Mouse (Mus musculus): ENCODE measurements around the gene Clcn7. TPM values are rescaled to one million over a fixed set of nuclear protein-coding genes. Genes with fewer than 3 reads are reported as not detected.

The Clcn7 gene
- total RNA-seq, 2 experiments from 2014 or later, result 16.2 to 19.2 TPM

GRCm38 (mm10) chr17:25138803-25139202 is 5.6 kb downstream of the Clcn7 start:
- intact Hi-C loops (cut with DNase I), result no loop called here
- TF ChIP-seq CTCF (IDR thresholded peaks at IDR 0.05), result no peak
- DNase-seq, result no peak

GRCm38 (mm10) chr17:25139960-25140359 is 6.8 kb downstream of the Clcn7 start:
- intact Hi-C loops (cut with DNase I), result no loop called here
- no peak for DNase-seq
- no peak overlapping the region for H3K27ac ChIP-seq
- no peak overlapping the region for H3K4me3 ChIP-seq
- TF ChIP-seq CTCF (IDR thresholded peaks at IDR 0.05), result peak; percentile 35; the same call in 1 of the 2 replicates

More at GRCm38 (mm10) chr17:25138803-25139202, 5.6 kb downstream of the Clcn7 start:
- no peak overlapping the region for H3K4me3 ChIP-seq
- no peak overlapping the region for H3K27ac ChIP-seq

DNA sequence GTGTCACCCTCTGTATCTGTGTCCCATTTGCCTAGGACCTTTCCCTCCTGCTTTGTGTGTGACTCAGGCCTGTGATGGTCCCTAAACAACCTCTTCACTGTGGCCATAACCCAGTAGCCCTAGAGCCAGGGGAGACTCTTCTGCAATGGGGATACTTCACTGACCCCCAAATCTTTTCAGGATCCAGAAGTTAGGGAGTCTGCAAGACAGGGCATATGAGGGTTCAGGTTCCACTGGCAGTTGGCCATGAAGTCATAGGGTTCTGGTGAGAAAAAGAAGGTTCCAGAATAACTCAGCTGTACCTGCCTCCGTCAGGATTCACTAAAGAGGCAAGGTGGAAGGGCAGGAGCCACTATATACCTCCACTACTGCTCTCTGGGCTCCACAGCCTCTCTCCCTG is 29.0 kb downstream of the Clcn7 start, which contains the start of gene Ccdc154:
Gene Ccdc154, plus strand, starts transcription at position 301 of the 400 bp plus-strand sequence.
- H3K4me3 ChIP-seq, result no peak within 1 kb of the TSS
- no peak for TF ChIP-seq CTCF (IDR thresholded peaks at IDR 0.05)

DNA sequence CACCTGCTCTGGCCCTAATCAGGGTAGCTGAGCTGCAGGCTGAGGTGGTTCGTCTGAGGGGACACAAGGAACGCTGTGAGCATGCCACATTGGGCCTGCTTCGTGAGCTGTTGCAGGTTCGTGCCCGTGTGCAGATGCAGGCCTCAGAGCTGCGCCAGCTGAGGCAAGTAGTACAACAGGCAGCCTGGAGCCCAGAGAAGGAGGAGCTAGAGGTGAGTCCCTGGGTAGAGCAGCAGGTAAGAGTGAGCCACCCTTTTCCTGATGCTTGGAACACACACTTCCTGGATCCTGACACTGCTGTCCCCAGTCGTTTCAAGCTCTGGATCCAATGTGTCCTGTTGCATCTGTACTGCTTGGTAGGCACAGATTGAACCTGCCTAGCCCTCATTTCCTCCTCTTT is 30.2 kb downstream of the Clcn7 start:
- Histone ChIP-seq H3K4me3 (no peak overlapping the region), H3K27ac (no peak overlapping the region)
- intact Hi-C loops (cut with DNase I), result no loop called here
- DNase-seq, result no peak
- no peak for TF ChIP-seq CTCF (IDR thresholded peaks at IDR 0.05)

More for the DNA sequence above, 29.0 kb downstream of the Clcn7 start, which contains the start of gene Ccdc154:
- no peak for DNase-seq
- intact Hi-C loops (cut with DNase I), result no loop called here
- H3K27ac ChIP-seq, result no peak within 1 kb of the TSS

DNA sequence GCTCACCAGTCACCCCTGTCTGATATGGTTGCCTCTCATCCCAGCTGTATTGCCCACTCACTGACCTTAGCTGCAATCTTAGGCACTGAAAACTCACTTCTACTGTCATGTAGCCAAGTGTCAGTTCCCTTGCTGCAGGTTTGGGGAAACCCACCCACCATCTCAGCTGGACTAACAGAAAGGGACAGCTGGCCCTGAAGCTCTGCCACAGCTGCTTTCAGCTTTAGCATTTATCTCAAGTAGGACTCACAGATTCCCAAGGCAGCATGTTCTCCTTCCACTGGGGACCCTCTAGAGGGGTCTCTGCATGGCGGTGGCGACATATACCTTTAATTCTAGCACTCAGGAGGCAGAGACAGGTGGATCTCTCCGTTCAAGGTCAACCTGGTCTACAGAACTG is 31.6 kb downstream of the Clcn7 start:
- DNase-seq, result no peak
- no peak overlapping the region for H3K27ac ChIP-seq
- no peak overlapping the region for H3K4me3 ChIP-seq
- no peak for TF ChIP-seq CTCF (IDR thresholded peaks at IDR 0.05)
- intact Hi-C loops (cut with DNase I), result no loop called here

GRCm38 (mm10) chr17:25165970-25166671 is 32.9 kb downstream of the Clcn7 start:
- H3K4me3 ChIP-seq, result no peak overlapping the region
- intact Hi-C loops (cut with DNase I), result no loop called here
- no peak for DNase-seq
- H3K27ac ChIP-seq, result peak overlapping the region; percentile 56; the same call in 1 of the 2 replicates
- no peak for TF ChIP-seq CTCF (IDR thresholded peaks at IDR 0.05)

DNA sequence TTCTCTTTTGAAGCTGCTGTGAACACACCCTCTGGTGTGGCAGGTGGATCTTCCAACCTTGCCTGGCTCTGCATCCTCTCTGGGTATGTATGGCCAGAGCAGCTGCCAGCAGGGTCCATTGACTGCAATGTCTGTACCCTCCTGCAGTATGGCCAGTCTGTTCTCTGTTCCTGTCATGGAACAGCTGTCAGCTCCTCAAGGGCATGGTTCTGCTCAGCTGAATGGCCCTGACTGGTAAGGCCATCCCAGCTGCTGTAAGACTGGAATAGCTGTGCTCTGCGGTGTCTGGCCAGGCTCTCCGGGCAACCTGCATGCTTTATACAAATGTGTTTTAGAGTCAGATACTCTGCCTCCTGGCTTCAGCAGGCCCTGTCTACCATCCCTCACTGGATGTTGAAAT is 36.5 kb downstream of the Clcn7 start:
- intact Hi-C loops (cut with DNase I), result no loop called here
- TF ChIP-seq CTCF (IDR thresholded peaks at IDR 0.05), result no peak
- no peak for DNase-seq
- no peak overlapping the region for H3K27ac ChIP-seq
- no peak overlapping the region for H3K4me3 ChIP-seq

GRCm38 (mm10) chr17:25172558-25172957 is 39.4 kb downstream of the Clcn7 start:
- Histone ChIP-seq H3K4me3 (no peak overlapping the region), H3K27ac (no peak overlapping the region)
- TF ChIP-seq CTCF (IDR thresholded peaks at IDR 0.05), result no peak
- DNase-seq, result no peak
- intact Hi-C loops (cut with DNase I), result no loop called here

GRCm38 (mm10) chr17:25175411-25175810 is 42.2 kb downstream of the Clcn7 start, which contains the start of gene Gm38655:
Gene Gm38655 (minus strand): TSS chr17:25175471.
- Histone ChIP-seq H3K4me3 (no peak within 1 kb of the TSS), H3K27ac (no peak within 1 kb of the TSS)
- no peak for TF ChIP-seq CTCF (IDR thresholded peaks at IDR 0.05)
- intact Hi-C loops (cut with DNase I), result no loop called here
- DNase-seq, result no peak

DNA sequence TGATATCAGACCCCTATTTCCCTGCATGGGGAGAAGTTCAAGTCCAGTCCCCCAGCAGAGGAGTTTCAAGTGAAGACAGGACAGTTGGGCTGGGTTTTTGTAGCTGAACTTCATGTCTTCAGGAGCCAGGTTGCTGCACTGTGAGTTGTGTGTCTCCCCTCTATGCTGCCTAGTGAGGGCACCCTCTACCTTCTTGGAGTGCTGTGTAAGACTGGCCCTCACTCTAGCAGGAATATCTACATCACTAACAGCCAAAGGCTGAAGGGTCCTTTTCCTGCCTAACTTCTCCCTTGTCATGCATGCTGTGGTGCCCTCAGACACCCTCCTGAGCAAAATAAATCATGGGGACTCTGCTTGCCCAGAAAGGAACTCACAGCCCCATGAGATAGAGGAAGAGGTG is 50.0 kb downstream of the Clcn7 start:
- no peak for DNase-seq
- TF ChIP-seq CTCF (IDR thresholded peaks at IDR 0.05), result no peak
- Histone ChIP-seq H3K4me3 (peak overlapping the region; percentile 83), H3K27ac (peak overlapping the region; percentile 96)
- intact Hi-C loops (cut with DNase I), result loop anchor here (5.0 kb wide), 1 partner anchor 66 kb away; the partner anchor contains the start of gene Telo2

DNA sequence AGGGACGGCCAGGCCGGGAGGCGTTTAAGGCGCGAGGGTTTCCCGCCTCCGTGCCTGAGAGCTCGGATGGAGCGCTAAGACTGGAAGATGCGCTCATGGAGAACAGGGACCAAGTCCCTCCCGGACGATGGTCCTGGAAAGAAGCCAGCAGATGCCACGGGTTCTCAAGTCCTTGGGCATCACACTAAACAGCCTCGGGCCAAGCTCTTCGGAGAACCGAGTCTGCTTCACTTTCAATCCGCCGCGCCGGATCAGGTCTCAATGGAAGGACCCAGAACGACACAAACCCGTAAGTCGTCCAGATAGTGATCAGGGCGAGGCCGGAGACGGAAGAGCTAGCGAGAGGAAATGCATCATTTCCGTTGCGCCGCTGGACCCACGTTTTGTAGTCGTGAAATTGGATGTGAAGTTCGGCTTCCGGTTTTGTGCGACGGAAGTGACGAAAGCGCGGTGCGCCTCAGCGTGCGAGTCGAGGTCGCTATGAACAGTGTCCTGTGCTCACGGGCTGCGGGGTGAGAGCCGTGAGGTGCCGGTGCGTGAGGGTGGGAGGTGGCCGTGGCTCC is 51.0 kb downstream of the Clcn7 start, which contains the start of gene BC003965:
Gene BC003965, plus strand, starts transcription at position 426 of the 563 bp plus-strand sequence.
- TF ChIP-seq CTCF (IDR thresholded peaks at IDR 0.05), result no peak
- peak within 1 kb of the TSS; percentile 83 for H3K4me3 ChIP-seq

GRCm38 (mm10) chr17:25184961-25185360 is 51.8 kb downstream of the Clcn7 start:
- DNase-seq, result no peak
- peak overlapping the region; percentile 96 for H3K27ac ChIP-seq
- H3K4me3 ChIP-seq, result peak overlapping the region; percentile 83
- intact Hi-C loops (cut with DNase I), result loop anchor here (2.0 to 5.0 kb wide), 3 partner anchors 52 to 87 kb away; partner anchors contain the start of genes Clcn7, Telo2 and Ube2i
- no peak for TF ChIP-seq CTCF (IDR thresholded peaks at IDR 0.05)

More for the DNA sequence above, 51.0 kb downstream of the Clcn7 start, which contains the start of gene BC003965:
- intact Hi-C loops (cut with DNase I), result loop anchor here (2.0 to 5.0 kb wide), 2 partner anchors 51 to 67 kb away; partner anchors contain the start of genes Clcn7 and Telo2
- DNase-seq, result peak; percentile 97
- H3K27ac ChIP-seq, result peak within 1 kb of the TSS; percentile 96

- intact Hi-C loops (cut with DNase I), result loop anchor here (5.0 kb wide), 1 partner anchor 85 kb away; the partner anchor contains the start of gene Ube2i
- TF ChIP-seq CTCF (IDR thresholded peaks at IDR 0.05), result no peak
- H3K4me3 ChIP-seq, result peak overlapping the region; percentile 90
- H3K27ac ChIP-seq, result peak overlapping the region; percentile 95
- no peak for DNase-seq
Measured at GRCm38 (mm10) chr17:25187784-25188149, 54.6 kb downstream of the Clcn7 start.
